Mouse (Mus musculus): ENCODE measurements around the gene Mitd1.

The Mitd1 gene

GRCm38 (mm10) chr1:37890025-37890652, at the start of gene Mitd1, which contains the start of gene Mrpl30:
Gene Mitd1 (minus strand): TSS chr1:37890411.
Gene Mrpl30 (plus strand): TSS chr1:37890477.
- DNase-seq (ENCODE audit: low spot score) = peak; percentile 95

- no peak for DNase-seq (ENCODE audit: low spot score)
These were observed 41.6 kb upstream of the Mitd1 start for GRCm38 (mm10) chr1:37931806-37932205.

- DNase-seq (ENCODE audit: low spot score) = no peak
These were observed 35.8 kb upstream of the Mitd1 start for GRCm38 (mm10) chr1:37925971-37926370.

- DNase-seq (ENCODE audit: low spot score) = no peak
These were observed 32.3 kb upstream of the Mitd1 start for GRCm38 (mm10) chr1:37922536-37922935.

- no peak for DNase-seq (ENCODE audit: low spot score)
These were observed 27.9 kb upstream of the Mitd1 start for GRCm38 (mm10) chr1:37918096-37918495.

GRCm38 (mm10) chr1:37917666-37918065, 27.5 kb upstream of the Mitd1 start:
- DNase-seq (ENCODE audit: low spot score) = no peak

GRCm38 (mm10) chr1:37916393-37916792, 26.2 kb upstream of the Mitd1 start, which contains the start of gene Lyg2:
Gene Lyg2 (minus strand): TSS chr1:37916493.
- no peak for DNase-seq (ENCODE audit: low spot score)

- DNase-seq (ENCODE audit: low spot score) = no peak
These were observed 22.5 kb upstream of the Mitd1 start for GRCm38 (mm10) chr1:37912751-37913150.

- DNase-seq (ENCODE audit: low spot score) = peak; percentile 48
These were observed 13.0 kb upstream of the Mitd1 start for GRCm38 (mm10) chr1:37903178-37903577.

GRCm38 (mm10) chr1:37900288-37900687, 10.1 kb upstream of the Mitd1 start:
- no peak for DNase-seq (ENCODE audit: low spot score)

GRCm38 (mm10) chr1:37899816-37900215, 9.6 kb upstream of the Mitd1 start:
- no peak for DNase-seq (ENCODE audit: low spot score)

- DNase-seq (ENCODE audit: low spot score) = no peak
These were observed 4.4 kb upstream of the Mitd1 start for GRCm38 (mm10) chr1:37894606-37895005.

GRCm38 (mm10) chr1:37891400-37891799, 1.2 kb upstream of the Mitd1 start:
- peak; percentile 37 for DNase-seq (ENCODE audit: low spot score)

GRCm38 (mm10) chr1:37889206-37889605, 1.0 kb downstream of the Mitd1 start:
- no peak for DNase-seq (ENCODE audit: low spot score)

GRCm38 (mm10) chr1:37884451-37884850, 5.8 kb downstream of the Mitd1 start:
- DNase-seq (ENCODE audit: low spot score) = no peak

- no peak for DNase-seq (ENCODE audit: low spot score)
These were observed 6.8 kb downstream of the Mitd1 start for GRCm38 (mm10) chr1:37883411-37883810.

GRCm38 (mm10) chr1:37877736-37878460, 12.3 kb downstream of the Mitd1 start:
- no peak for DNase-seq (ENCODE audit: low spot score)

- no peak for DNase-seq (ENCODE audit: low spot score)
These were observed 17.1 kb downstream of the Mitd1 start for GRCm38 (mm10) chr1:37873157-37873556.

- peak; percentile 76 for DNase-seq (ENCODE audit: low spot score)
These were observed 17.8 kb downstream of the Mitd1 start for GRCm38 (mm10) chr1:37872131-37873067.

GRCm38 (mm10) chr1:37871704-37872103, 18.5 kb downstream of the Mitd1 start, which contains the start of gene Lipt1:
Gene Lipt1 (plus strand): TSS chr1:37871738.
- no peak for DNase-seq (ENCODE audit: low spot score)

- DNase-seq (ENCODE audit: low spot score) = no peak
These were observed 20.8 kb downstream of the Mitd1 start for GRCm38 (mm10) chr1:37869362-37869761.

GRCm38 (mm10) chr1:37868640-37869039, 21.6 kb downstream of the Mitd1 start:
- no peak for DNase-seq (ENCODE audit: low spot score)
